25 mouse cellular contexts compared by ENCODE assay signal in genomic region chrX:13014051-13014450, GRCm38 (mm10).
"Had no signal": no experiment of that assay in that cellular context is flagged by ENCODE, and none has a peak within 500 bp of the region (broad histone marks: within the 10 kb centered on the region; RNA-seq: fewer than 3 reads in every experiment).

No protein-coding gene starts in this region.

- DNase-seq: gastrocnemius, postnatal 25 days; heart, adult 18-20 months; heart, postnatal 14 days; heart, postnatal 36 days; kidney, adult 11 months; kidney, adult 2 months; kidney, adult 9 months; kidney, postnatal 14 days; kidney, postnatal 36 days; left cerebral cortex, postnatal 4 days had no signal

- H3K27ac ChIP-seq: heart, embryonic 10.5 days; heart, embryonic 13.5 days; heart, embryonic 15.5 days; hindbrain, embryonic 13.5 days; hindbrain, embryonic 15.5 days; hindbrain, postnatal 0 days; kidney, embryonic 15.5 days; kidney, postnatal 0 days; layer of hippocampus, adult 2 months; left cerebral cortex, adult 2 months; limb, embryonic 13.5 days; limb, embryonic 15.5 days; liver, embryonic 12.5 days; liver, embryonic 14.5 days had no signal

- H3K27me3 ChIP-seq: heart, embryonic 13.5 days; heart, embryonic 15.5 days; hindbrain, embryonic 13.5 days; hindbrain, embryonic 15.5 days; kidney, embryonic 15.5 days; limb, embryonic 13.5 days; limb, embryonic 15.5 days; liver, embryonic 12.5 days had no signal

- H3K36me3 ChIP-seq: heart, embryonic 10.5 days; heart, embryonic 13.5 days; heart, embryonic 15.5 days; hindbrain, embryonic 13.5 days; hindbrain, embryonic 15.5 days; kidney, embryonic 15.5 days; limb, embryonic 13.5 days; limb, embryonic 15.5 days; liver, embryonic 12.5 days had no signal

- ATAC-seq: hindbrain, postnatal 0 days; intestine, embryonic 16.5 days; liver, embryonic 12.5 days had no signal

- H3K9ac ChIP-seq: heart, embryonic 13.5 days; heart, embryonic 15.5 days; hindbrain, embryonic 13.5 days; hindbrain, embryonic 15.5 days; kidney, embryonic 15.5 days; limb, embryonic 13.5 days; limb, embryonic 15.5 days; liver, embryonic 12.5 days; liver, embryonic 14.5 days had no signal

- H3K9me3 ChIP-seq: heart, embryonic 10.5 days; heart, embryonic 13.5 days; heart, embryonic 15.5 days; hindbrain, embryonic 13.5 days; hindbrain, embryonic 15.5 days; kidney, embryonic 15.5 days; limb, embryonic 13.5 days; limb, embryonic 15.5 days; liver, embryonic 12.5 days had no signal

- H3K4me3 ChIP-seq: heart, embryonic 10.5 days; heart, embryonic 13.5 days; heart, embryonic 15.5 days; hindbrain, embryonic 13.5 days; hindbrain, embryonic 15.5 days; kidney, embryonic 15.5 days; layer of hippocampus, adult 2 months; left cerebral cortex, adult 2 months; limb, embryonic 13.5 days; limb, embryonic 15.5 days; liver, embryonic 12.5 days had no signal

- H3K4me1 ChIP-seq: heart, embryonic 10.5 days; heart, embryonic 13.5 days; heart, embryonic 15.5 days; hindbrain, embryonic 13.5 days; hindbrain, embryonic 15.5 days; kidney, embryonic 15.5 days; limb, embryonic 13.5 days; limb, embryonic 15.5 days; liver, embryonic 12.5 days had no signal

- H3K4me2 ChIP-seq: heart, embryonic 13.5 days; heart, embryonic 15.5 days; hindbrain, embryonic 13.5 days; hindbrain, embryonic 15.5 days; kidney, embryonic 15.5 days; limb, embryonic 13.5 days; limb, embryonic 15.5 days; liver, embryonic 12.5 days had no signal
